Mouse (Mus musculus) MEL (cell line): Measurements from ENCODE around the gene Dlgap3. TPM values are rescaled to one million over a fixed set of nuclear protein-coding genes. Genes with fewer than 3 reads are reported as not detected.

Experiments used
- DNase-seq: peaks from one replicate; pipeline ENCODE4 v3.0.0; 2011; ENCODE audit warnings: low read depth, low spot score
- H3K27ac ChIP-seq: 2 replicates; pipeline ENCODE4 v1.5.1; 2012; ENCODE audit warnings: low read depth, mild to moderate bottlenecking, control low read depth, low read length, moderate library complexity; ENCODE audit not compliant: control insufficient read depth
- H3K27me3 ChIP-seq, 2 experiments: fragments of 150-350 bp in 1 of 2; sonication (generic) in 1 of 2; 2 replicates each; pipeline ENCODE4 v1.6.1; 2012; ENCODE audit warnings: low read length in 2 of 2, mild to moderate bottlenecking in 2 of 2, improper control_type of control experiment in 1 of 2, moderate library complexity in 1 of 2; ENCODE audit not compliant: insufficient read depth in 2 of 2, control insufficient read depth in 1 of 2
- H3K36me3 ChIP-seq, 2 experiments: 2 replicates each; pipeline ENCODE4 v1.6.1; 2012 to 2014; ENCODE audit warnings: low read length in 2 of 2, improper control_type of control experiment in 1 of 2, inconsistent platforms in 1 of 2, mild to moderate bottlenecking in 1 of 2; ENCODE audit not compliant: insufficient read depth in 2 of 2, control insufficient read depth in 1 of 2
- H3K4me1 ChIP-seq, 2 experiments: fragments of 150-350 bp in 1 of 2; sonication (generic) in 1 of 2; 2 replicates each; pipeline ENCODE4 v1.6.1; 2012; ENCODE audit warnings: low read length in 2 of 2, improper control_type of control experiment in 1 of 2, mild to moderate bottlenecking in 1 of 2; ENCODE audit not compliant: insufficient read depth in 2 of 2, control insufficient read depth in 1 of 2
- H3K4me3 ChIP-seq, 2 experiments: fragments of 150-350 bp in 1 of 2; sonication (generic) in 1 of 2; 2 replicates each; pipeline ENCODE4 v1.5.1; 2012; ENCODE audit warnings: low read depth in 2 of 2, low read length in 2 of 2, mild to moderate bottlenecking in 2 of 2, moderate library complexity in 2 of 2, control low read depth in 1 of 2, improper control_type of control experiment in 1 of 2; ENCODE audit not compliant: control insufficient read depth in 1 of 2, insufficient read depth in 1 of 2
- H3K79me2 ChIP-seq: 2 replicates; pipeline ENCODE4 v1.6.1; 2012; ENCODE audit warnings: mild to moderate bottlenecking, low read length, moderate library complexity; ENCODE audit not compliant: control insufficient read depth, poor library complexity, insufficient read depth
- H3K9ac ChIP-seq: 2 replicates; pipeline ENCODE4 v1.6.1; 2012; ENCODE audit warnings: low read depth, mild to moderate bottlenecking, control low read depth, low read length, moderate library complexity; ENCODE audit not compliant: control insufficient read depth, poor library complexity, severe bottlenecking
- H3K9me3 ChIP-seq: fragments of 150-350 bp; sonication (generic); replicated peaks from 2 replicates; pipeline ENCODE4 v1.6.1; 2012; ENCODE audit warnings: mild to moderate bottlenecking, low read length, improper control_type of control experiment, moderate library complexity; ENCODE audit not compliant: insufficient read depth
- BHLHE40 ChIP-seq: IDR thresholded peaks from 2 replicates; pipeline ENCODE4 v1.6.1; 2012; ENCODE audit warnings: low read depth, mild to moderate bottlenecking, inconsistent platforms, low read length, improper control_type of control experiment, borderline replicate concordance
- CHD1 ChIP-seq: IDR thresholded peaks from 2 replicates; pipeline ENCODE4 v1.6.1; 2012; ENCODE audit warnings: low read depth, mild to moderate bottlenecking, inconsistent platforms, low read length, improper control_type of control experiment
- CHD2 ChIP-seq: IDR thresholded peaks from 2 replicates; pipeline ENCODE4 v1.6.1; 2011; ENCODE audit warnings: low read length, improper control_type of control experiment
- CTCF ChIP-seq, 3 experiments: IDR thresholded peaks in 2 of 3; conservative IDR thresholded peaks in 1 of 3; 2 replicates each; pipeline ENCODE4 v1.5.1; 2011 to 2012; ENCODE audit warnings: low read length in 3 of 3, low read depth in 2 of 3, mild to moderate bottlenecking in 2 of 3, improper control_type of control experiment in 1 of 3, inconsistent platforms in 1 of 3, mixed read lengths in 1 of 3, moderate library complexity in 1 of 3; ENCODE audit not compliant: control insufficient read depth in 1 of 3, insufficient read depth in 1 of 3, poor library complexity in 1 of 3, severe bottlenecking in 1 of 3
- E2F4 ChIP-seq: IDR thresholded peaks from 2 replicates; pipeline ENCODE4 v1.6.1; 2011; ENCODE audit warnings: low read depth, low read length, improper control_type of control experiment, borderline replicate concordance
- GABPA ChIP-seq: IDR thresholded peaks from 2 replicates; pipeline ENCODE4 v1.6.1; 2012; ENCODE audit warnings: low read depth, mild to moderate bottlenecking, inconsistent platforms, low read length, improper control_type of control experiment, moderate library complexity
- JUND ChIP-seq: IDR thresholded peaks from 2 replicates; pipeline ENCODE4 v1.6.1; 2011; ENCODE audit warnings: low read depth, mild to moderate bottlenecking, improper control_type of control experiment, low read length
- MEF2A ChIP-seq: IDR thresholded peaks from 2 replicates; pipeline ENCODE4 v1.6.1; 2014; ENCODE audit warnings: low read depth, mild to moderate bottlenecking, inconsistent platforms, low read length, improper control_type of control experiment; ENCODE audit not compliant: poor library complexity, insufficient replicate concordance, severe bottlenecking; ENCODE audit errors: extremely low read depth
- MYB ChIP-seq: IDR thresholded peaks from 2 replicates; pipeline ENCODE4 v1.6.1; 2011; ENCODE audit warnings: mild to moderate bottlenecking, low read depth, low read length, improper control_type of control experiment
- MYC ChIP-seq: IDR thresholded peaks from 2 replicates; pipeline ENCODE4 v1.6.1; 2011; ENCODE audit warnings: low read depth, mild to moderate bottlenecking, low read length, improper control_type of control experiment, moderate library complexity
- POLR2AphosphoS2 ChIP-seq: IDR thresholded peaks from 2 replicates; pipeline ENCODE4 v1.6.1; 2011; ENCODE audit warnings: low read length, improper control_type of control experiment
- SIN3A ChIP-seq: IDR thresholded peaks from 2 replicates; pipeline ENCODE4 v1.6.1; 2012; ENCODE audit warnings: low read length, improper control_type of control experiment, inconsistent platforms
- SMC3 ChIP-seq: IDR thresholded peaks from 2 replicates; pipeline ENCODE4 v1.6.1; 2011; ENCODE audit warnings: low read depth, low read length, improper control_type of control experiment
- UBTF ChIP-seq: IDR thresholded peaks from 2 replicates; pipeline ENCODE4 v1.6.1; 2012; ENCODE audit warnings: low read depth, mild to moderate bottlenecking, inconsistent platforms, low read length, improper control_type of control experiment, moderate library complexity, borderline replicate concordance; ENCODE audit not compliant: insufficient read depth
- USF1 ChIP-seq: IDR thresholded peaks from 2 replicates; pipeline ENCODE4 v1.6.1; 2014; ENCODE audit warnings: low read depth, mild to moderate bottlenecking, inconsistent platforms, low read length, improper control_type of control experiment, moderate library complexity
- ZMIZ1 ChIP-seq: IDR thresholded peaks from 2 replicates; pipeline ENCODE4 v1.6.1; 2012; ENCODE audit warnings: low read depth, mild to moderate bottlenecking, inconsistent platforms, low read length, improper control_type of control experiment, moderate library complexity
- ZNF384 ChIP-seq: IDR thresholded peaks from 2 replicates; pipeline ENCODE4 v1.6.1; 2012; ENCODE audit warnings: low read depth, mild to moderate bottlenecking, inconsistent platforms, low read length, improper control_type of control experiment
- polyA plus RNA-seq, 2 experiments: library from polyadenylated mRNA; stranded (reverse) in 1 of 2; unstranded in 1 of 2; fragments of >175 nt in 1 of 2; fragments of >200 nt in 1 of 2; gene quantifications; 2 replicates each; pipeline versions ENCODE4 v1.2.1 to v1.2.4; 2012; ENCODE audit warnings: low replicate concordance in 2 of 2, low read depth in 1 of 2; ENCODE audit not compliant: insufficient read length in 2 of 2, insufficient read depth in 1 of 2, missing spikeins in 1 of 2
- total RNA-seq: library from RNA; depleted of rRNA; stranded (reverse); fragments of 300-350 nt; gene quantifications from 2 replicates; pipeline ENCODE4 v1.2.3, GENCODE M21; 2012

The Dlgap3 gene
- total and polyA plus RNA-seq, 3 experiments = not detected

GRCm38 (mm10) chr4:127155757-127156156, 13.2 kb upstream of the Dlgap3 start:
- Histone ChIP-seq H3K9ac (no peak overlapping the region), H3K4me3 (no peak overlapping the region), H3K27ac (no peak overlapping the region), H3K4me1 (no peaks in the 10 kb centered on the region), H3K27me3 (no peaks in the 10 kb centered on the region)
- DNase-seq = peak; percentile 26
- no peak for TF ChIP-seq MYC
- TF ChIP-seq CTCF (IDR thresholded peaks at IDR 0.05 in 2 of 3, conservative IDR thresholded peaks at IDR 0.05 in 1 of 3; ENCODE audit: control insufficient read depth in 1 of 3, insufficient read depth in 1 of 3, low read depth in 2 of 3, low read length in 3 of 3, poor library complexity in 1 of 3, severe bottlenecking in 1 of 3) = peak; percentile 23 to 34 (median 26); a peak in 5 of 6 replicates
- no peak for TF ChIP-seq E2F4
- TF ChIP-seq SMC3 = peak; percentile 33; the same call in 1 of the 2 replicates
- TF ChIP-seq, all 39 proteins: peak for 2
- H3K9me3 ChIP-seq = no peaks in the 10 kb centered on the region
- no peaks in the 10 kb centered on the region for H3K79me2 ChIP-seq
- H3K36me3 ChIP-seq = no peaks in the 10 kb centered on the region

GRCm38 (mm10) chr4:127157746-127158145, 11.3 kb upstream of the Dlgap3 start:
- Histone ChIP-seq H3K9ac (no peak overlapping the region), H3K4me1 (no peaks in the 10 kb centered on the region), H3K36me3 (no peaks in the 10 kb centered on the region), H3K9me3 (no peaks in the 10 kb centered on the region), H3K27ac (no peak overlapping the region), H3K27me3 (no peaks in the 10 kb centered on the region), H3K79me2 (no peaks in the 10 kb centered on the region), H3K4me3 (no peak overlapping the region)
- TF ChIP-seq ZNF384 = no peak
- no peak for DNase-seq

- H3K9ac ChIP-seq = no peak overlapping the region
- no peaks in the 10 kb centered on the region for H3K36me3 ChIP-seq
- no peak overlapping the region for H3K27ac ChIP-seq
- no peak for DNase-seq
- no peaks in the 10 kb centered on the region for H3K9me3 ChIP-seq
- H3K27me3 ChIP-seq = no peaks in the 10 kb centered on the region
- no peak overlapping the region for H3K4me3 ChIP-seq
- H3K79me2 ChIP-seq = no peaks in the 10 kb centered on the region
- no peaks in the 10 kb centered on the region for H3K4me1 ChIP-seq
- TF ChIP-seq CHD2 (no peak), SIN3A (no peak), MYB (no peak), MYC (no peak), CTCF (IDR thresholded peaks at IDR 0.05 in 2 of 3, conservative IDR thresholded peaks at IDR 0.05 in 1 of 3; ENCODE audit: control insufficient read depth in 1 of 3, insufficient read depth in 1 of 3, low read depth in 2 of 3, low read length in 3 of 3, poor library complexity in 1 of 3, severe bottlenecking in 1 of 3) (no peak), POLR2AphosphoS2 (no peak), CHD1 (no peak), MEF2A (no peak), ZNF384 (no peak), JUND (no peak), GABPA (no peak), UBTF (no peak), USF1 (no peak), ZMIZ1 (no peak), BHLHE40 (no peak)
These were observed 5.1 kb upstream of the Dlgap3 start for GRCm38 (mm10) chr4:127163926-127164325.
